Mouse (Mus musculus) stomach, postnatal 0 days (tissue): Measurements from ENCODE around the gene Cdca5. TPM values are rescaled to one million over a fixed set of nuclear protein-coding genes. Genes with fewer than 3 reads are reported as not detected.
"Not testable (repeated sequence)": the region's sequence is repeated elsewhere in the genome, so short reads cannot be mapped to it uniquely, and the experiment has no call there.

Experiments used
- ATAC-seq: fragments of 200-750 bp; cut with Nextera tagmentation; 2 replicates; pipeline ENCODE4 v1.8.0; 2017; ENCODE audit not compliant: low FRiP score, low TSS enrichment
- DNase-seq: peaks from one replicate; pipeline ENCODE4 v3.0.0-alpha.2; 2016; ENCODE audit warnings: low spot score
- H3K27ac ChIP-seq: fragments of 300-500 bp; sonication (generic); replicated peaks from 2 replicates; pipeline ENCODE4 v1.5.1; 2014; ENCODE audit warnings: mild to moderate bottlenecking, control low read depth
- H3K27me3 ChIP-seq: fragments of 300-500 bp; sonication (generic); 2 replicates; pipeline ENCODE4 v1.6.1; 2014; ENCODE audit warnings: low read length; ENCODE audit not compliant: control insufficient read depth, insufficient read depth
- H3K36me3 ChIP-seq: fragments of 300-500 bp; sonication (generic); 2 replicates; pipeline ENCODE4 v1.6.1; 2014; ENCODE audit warnings: low read length, mixed read lengths; ENCODE audit not compliant: control insufficient read depth, insufficient read depth
- H3K4me1 ChIP-seq: fragments of 300-500 bp; sonication (generic); replicated peaks from 2 replicates; pipeline ENCODE4 v1.6.1; 2014; ENCODE audit warnings: antibody characterized with exemption; ENCODE audit not compliant: control insufficient read depth, insufficient read depth
- H3K4me2 ChIP-seq: fragments of 300-500 bp; sonication (generic); replicated peaks from 2 replicates; pipeline ENCODE4 v1.6.1; 2014; ENCODE audit warnings: low read depth, mild to moderate bottlenecking, control low read depth, moderate library complexity
- H3K4me3 ChIP-seq: fragments of 300-500 bp; sonication (generic); 2 replicates; pipeline ENCODE4 v1.5.1; 2014; ENCODE audit warnings: low read depth, low read length, control low read depth
- H3K9ac ChIP-seq: fragments of 300-500 bp; sonication (generic); 2 replicates; pipeline ENCODE4 v1.6.1; 2014; ENCODE audit warnings: mild to moderate bottlenecking, low read length, control low read depth, mixed read lengths
- H3K9me3 ChIP-seq: fragments of 300-500 bp; sonication (generic); 2 replicates; pipeline ENCODE4 v1.6.1; 2016; ENCODE audit warnings: low read length; ENCODE audit not compliant: control insufficient read depth
- CTCF ChIP-seq: IDR thresholded peaks from 2 replicates; pipeline ENCODE4 v1.5.1; 2016; ENCODE audit warnings: antibody characterized with exemption, low read depth, mild to moderate bottlenecking, moderate library complexity
- EP300 ChIP-seq: optimal IDR thresholded peaks from 2 replicates; pipeline ENCODE3; 2016; ENCODE audit warnings: antibody characterized with exemption
- WGBS: fragments of 180-500 bp; shearing (Covaris S2); extraction: QIAGEN DNeasy Blood & Tissue Kit; methylation state at CpG from one replicate; pipeline ENCODE4 v1.1.7; 2014; 5-methylcytosine and 5-hydroxymethylcytosine counted together
- polyA plus RNA-seq: library from polyadenylated mRNA; unstranded; fragments of >200 nt; fragmentation: Nextera tagmentation; extraction: Ambion mirVana; gene quantifications from 2 replicates; pipeline ENCODE4 v1.2.1, GENCODE M21; 2015

Cdca5 gene
- polyA plus RNA-seq, 1 experiment from 2014 or later: 7.9 TPM

- not testable (repeated sequence) for H3K9ac ChIP-seq, DNase-seq, ATAC-seq
These were observed 40.7 kb upstream of the Cdca5 start for GRCm38 (mm10) chr19:6044102-6044501.

GRCm38 (mm10) chr19:6045366-6046293 lies 39.2 kb upstream of the Cdca5 start:
- 10% methylated on average over 20 of the region's 20 CpGs for WGBS
- no peak for DNase-seq
- Histone ChIP-seq H3K36me3 (peaks cover 19% of the 10 kb centered on the region), H3K4me3 (peak overlapping the region; percentile 82), H3K4me1 (0 out of 2 replicates have a peak, but pooled peaks cover 2% of the 10 kb centered on the region), H3K27ac (peak overlapping the region; percentile 98), H3K27me3 (no peaks in the 10 kb centered on the region), H3K9me3 (no peaks in the 10 kb centered on the region), H3K9ac (peak overlapping the region; percentile 79), H3K4me2 (peak overlapping the region; percentile 87)
- peak; percentile 21; the same call in 1 of the 2 replicates for ATAC-seq
- TF ChIP-seq CTCF (peak; percentile 52), EP300 (no peak)

More at GRCm38 (mm10) chr19:6044102-6044501, 40.7 kb upstream of the Cdca5 start:
- peak; percentile 72 for TF ChIP-seq CTCF
- not testable (repeated sequence) for H3K4me3 ChIP-seq, H3K36me3 ChIP-seq, H3K4me2 ChIP-seq, H3K9me3 ChIP-seq, H3K27me3 ChIP-seq, H3K27ac ChIP-seq, H3K4me1 ChIP-seq
- 33% methylated on average over 4 of the region's 4 CpGs for WGBS

GRCm38 (mm10) chr19:6046294-6047153 lies 38.3 kb upstream of the Cdca5 start, which contains the start of gene Syvn1:
Gene Syvn1, plus strand, starts transcription at chr19:6046576.
- peak; percentile 92 for DNase-seq
- peak; percentile 91 for ATAC-seq
- peak; percentile 59 for TF ChIP-seq EP300
- TF ChIP-seq CTCF: peak; percentile 22
- no peaks in the 10 kb centered on the region for H3K27me3 ChIP-seq
- 0 out of 2 replicates have a peak, but pooled peaks cover 2% of the 10 kb centered on the region for H3K4me1 ChIP-seq
- peaks cover 27% of the 10 kb centered on the region for H3K36me3 ChIP-seq
- H3K4me2 ChIP-seq: peak within 1 kb of the TSS; percentile 87
- H3K9me3 ChIP-seq: no peaks in the 10 kb centered on the region
- under 1% methylated on average over 65 of the region's 65 CpGs for WGBS
- peak within 1 kb of the TSS; percentile 82 for H3K9ac ChIP-seq
- peak within 1 kb of the TSS; percentile 98 for H3K27ac ChIP-seq
- peak within 1 kb of the TSS; percentile 82 for H3K4me3 ChIP-seq

- Histone ChIP-seq H3K36me3 (peaks cover 33% of the 10 kb centered on the region), H3K9ac (peak overlapping the region; percentile 82), H3K27me3 (no peaks in the 10 kb centered on the region), H3K4me3 (peak overlapping the region; percentile 82), H3K9me3 (no peaks in the 10 kb centered on the region), H3K4me1 (0 out of 2 replicates have a peak, but pooled peaks cover 2% of the 10 kb centered on the region), H3K27ac (peak overlapping the region; percentile 98), H3K4me2 (peak overlapping the region; percentile 87)
- TF ChIP-seq EP300: no peak
- TF ChIP-seq CTCF: peak; percentile 24; the same call in 1 of the 2 replicates
- DNase-seq (no peak), ATAC-seq (peak; percentile 52)
- under 1% methylated on average over 44 of the region's 44 CpGs for WGBS
These were observed 37.5 kb upstream of the Cdca5 start for GRCm38 (mm10) chr19:6047154-6047898.

GRCm38 (mm10) chr19:6047899-6048166 lies 37.0 kb upstream of the Cdca5 start:
- Histone ChIP-seq H3K27me3 (no peaks in the 10 kb centered on the region), H3K4me3 (peak overlapping the region; percentile 82), H3K27ac (peak overlapping the region; percentile 98; the same call in 1 of the 2 replicates), H3K4me2 (peak overlapping the region; percentile 87), H3K36me3 (peaks cover 37% of the 10 kb centered on the region), H3K9me3 (no peaks in the 10 kb centered on the region), H3K4me1 (0 out of 2 replicates have a peak, but pooled peaks cover 2% of the 10 kb centered on the region), H3K9ac (peak overlapping the region; percentile 82)
- WGBS: 74% methylated on average over 8 of the region's 8 CpGs
- ATAC-seq: no peak; the same call in 1 of the 2 replicates
- TF ChIP-seq EP300 (no peak), CTCF (no peak)
- no peak for DNase-seq
